Mouse (Mus musculus): ENCODE results near the gene Srd5a3.
"Not testable (repeated sequence)": the region's sequence is repeated elsewhere in the genome, so short reads cannot be mapped to it uniquely, and the experiment has no call there.

The Srd5a3 gene

GRCm38 (mm10) chr5:76139808-76140729 lies at the start of gene Srd5a3:
TSS of gene Srd5a3 (plus strand) at chr5:76140271.
- DNase-seq (ENCODE audit: low read depth, low spot score) = peak; percentile 99

- DNase-seq (ENCODE audit: low read depth, low spot score) = not testable (repeated sequence)
These were observed 36.3 kb upstream of the Srd5a3 start for GRCm38 (mm10) chr5:76103809-76104208.

- DNase-seq (ENCODE audit: low read depth, low spot score) = no peak
These were observed 32.8 kb upstream of the Srd5a3 start for GRCm38 (mm10) chr5:76107306-76107705.

GRCm38 (mm10) chr5:76108496-76108895 lies 31.6 kb upstream of the Srd5a3 start:
- no peak for DNase-seq (ENCODE audit: low read depth, low spot score)

- no peak for DNase-seq (ENCODE audit: low read depth, low spot score)
These were observed 28.9 kb upstream of the Srd5a3 start for GRCm38 (mm10) chr5:76111173-76111572.

GRCm38 (mm10) chr5:76112016-76112415 lies 28.1 kb upstream of the Srd5a3 start:
- DNase-seq (ENCODE audit: low read depth, low spot score) = no peak

GRCm38 (mm10) chr5:76115436-76116041 lies 24.5 kb upstream of the Srd5a3 start:
- DNase-seq (ENCODE audit: low read depth, low spot score) = no peak

GRCm38 (mm10) chr5:76118441-76118840 lies 21.6 kb upstream of the Srd5a3 start:
- DNase-seq (ENCODE audit: low read depth, low spot score) = peak; percentile 57

- DNase-seq (ENCODE audit: low read depth, low spot score) = no peak
These were observed 19.4 kb upstream of the Srd5a3 start for GRCm38 (mm10) chr5:76120634-76121033.

- DNase-seq (ENCODE audit: low read depth, low spot score) = no peak
These were observed 12.3 kb upstream of the Srd5a3 start for GRCm38 (mm10) chr5:76127584-76128316.

- DNase-seq (ENCODE audit: low read depth, low spot score) = no peak
These were observed 9.8 kb upstream of the Srd5a3 start for GRCm38 (mm10) chr5:76130292-76130691.

- DNase-seq (ENCODE audit: low read depth, low spot score) = no peak
These were observed 8.1 kb upstream of the Srd5a3 start for GRCm38 (mm10) chr5:76131990-76132389.

- DNase-seq (ENCODE audit: low read depth, low spot score) = no peak
These were observed 4.4 kb upstream of the Srd5a3 start for GRCm38 (mm10) chr5:76135644-76136043.

- no peak for DNase-seq (ENCODE audit: low read depth, low spot score)
These were observed 3.8 kb upstream of the Srd5a3 start for GRCm38 (mm10) chr5:76136271-76136670.

- no peak for DNase-seq (ENCODE audit: low read depth, low spot score)
These were observed 2.5 kb upstream of the Srd5a3 start for GRCm38 (mm10) chr5:76137586-76137985.

- no peak for DNase-seq (ENCODE audit: low read depth, low spot score)
These were observed 2.0 kb upstream of the Srd5a3 start for GRCm38 (mm10) chr5:76138071-76138470.

GRCm38 (mm10) chr5:76138512-76138911 lies 1.6 kb upstream of the Srd5a3 start:
- DNase-seq (ENCODE audit: low read depth, low spot score) = no peak

GRCm38 (mm10) chr5:76139171-76139671 lies 850 bp upstream of the Srd5a3 start:
- DNase-seq (ENCODE audit: low read depth, low spot score) = peak; percentile 10

GRCm38 (mm10) chr5:76140730-76141066 lies 627 bp downstream of the Srd5a3 start:
- no peak for DNase-seq (ENCODE audit: low read depth, low spot score)

- DNase-seq (ENCODE audit: low read depth, low spot score) = no peak
These were observed 3.3 kb downstream of the Srd5a3 start for GRCm38 (mm10) chr5:76143356-76143755.

GRCm38 (mm10) chr5:76146401-76146800 lies 6.3 kb downstream of the Srd5a3 start:
- peak; percentile 8 for DNase-seq (ENCODE audit: low read depth, low spot score)

- no peak for DNase-seq (ENCODE audit: low read depth, low spot score)
These were observed 9.4 kb downstream of the Srd5a3 start for GRCm38 (mm10) chr5:76149436-76149835.
